Mouse (Mus musculus) thymus, adult 2 months (tissue): ENCODE results near the gene Gm20388. TPM values are rescaled to one million over a fixed set of nuclear protein-coding genes. Genes with fewer than 3 reads are reported as not detected.

Source experiments
- DNase-seq: peaks from one replicate; pipeline ENCODE4 v3.0.0; 2021
- H3K27ac ChIP-seq: fragments of 200-500 bp; 2 replicates; pipeline ENCODE4 v1.5.1; 2012; ENCODE audit warnings: low read length, control low read depth; ENCODE audit not compliant: control insufficient read depth, insufficient read depth
- H3K27me3 ChIP-seq: fragments of 200-500 bp; 2 replicates; pipeline ENCODE4 v1.6.1; 2012; ENCODE audit warnings: mild to moderate bottlenecking, low read length, moderate library complexity, mixed read lengths; ENCODE audit not compliant: control insufficient read depth, insufficient read depth
- H3K36me3 ChIP-seq: fragments of 200-500 bp; 2 replicates; pipeline ENCODE4 v1.6.1; 2012; ENCODE audit warnings: mild to moderate bottlenecking, low read length, moderate library complexity; ENCODE audit not compliant: control insufficient read depth, insufficient read depth
- H3K4me1 ChIP-seq: fragments of 200-500 bp; replicated peaks from 2 replicates; pipeline ENCODE4 v1.6.1; 2012; ENCODE audit warnings: low read length; ENCODE audit not compliant: control insufficient read depth, insufficient read depth
- H3K4me3 ChIP-seq: fragments of 200-500 bp; 2 replicates; pipeline ENCODE4 v1.5.1; 2012; ENCODE audit warnings: mild to moderate bottlenecking, low read length, control low read depth, moderate library complexity; ENCODE audit not compliant: control insufficient read depth, insufficient read depth
- CTCF ChIP-seq: fragments of 200-500 bp; IDR thresholded peaks from 2 replicates; pipeline ENCODE4 v1.5.1; 2012; ENCODE audit warnings: mild to moderate bottlenecking, control low read depth, low read length, moderate library complexity, borderline replicate concordance; ENCODE audit not compliant: control insufficient read depth, poor library complexity, insufficient read depth; ENCODE audit errors: extremely low read depth
- POLR2A ChIP-seq: fragments of 200-500 bp; IDR thresholded peaks from 2 replicates; pipeline ENCODE4 v1.6.1; 2012; ENCODE audit warnings: mild to moderate bottlenecking, low read length, control low read depth, moderate library complexity; ENCODE audit not compliant: control insufficient read depth, poor library complexity, insufficient read depth; ENCODE audit errors: extremely low read depth
- WGBS: fragments of 180-500 bp; shearing (Covaris S2); methylation state at CpG from one replicate; pipeline ENCODE4 v1.1.7; 2018; 5-methylcytosine and 5-hydroxymethylcytosine counted together
- polyA plus RNA-seq: library from polyadenylated mRNA; depleted of rRNA; stranded (reverse); fragments of >200 nt; gene quantifications from 2 replicates; pipeline ENCODE4 v1.2.3, GENCODE M21; 2012

The Gm20388 gene
- polyA plus RNA-seq, 1 experiment = 103 TPM

DNA sequence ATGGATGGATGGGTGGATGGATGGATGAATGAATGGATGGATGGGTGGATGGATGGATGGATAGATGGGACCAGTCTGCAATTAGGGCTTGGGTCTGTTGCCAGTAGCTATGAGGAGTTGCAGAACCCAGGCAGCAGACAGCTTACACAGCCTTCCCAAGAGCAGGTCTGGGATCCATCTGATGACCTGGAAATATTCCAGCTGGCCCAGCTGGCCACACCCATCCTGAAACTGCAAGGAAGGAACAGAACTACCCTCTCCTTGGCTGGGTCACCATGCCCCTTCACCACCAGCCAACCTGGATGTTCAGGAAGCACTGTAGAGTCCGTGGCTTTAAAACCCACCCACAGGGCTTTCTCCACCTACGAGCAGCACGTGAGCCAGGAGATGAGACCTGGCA is 2240.9 kb downstream of the Gm20388 start:
- Histone ChIP-seq H3K27me3 (no peaks in the 10 kb centered on the region), H3K4me1 (no peaks in the 10 kb centered on the region), H3K36me3 (no peaks in the 10 kb centered on the region), H3K4me3 (no peak overlapping the region), H3K27ac (no peak overlapping the region)
- no peak for DNase-seq
- TF ChIP-seq POLR2A (no peak), CTCF (no peak)
- 34% methylated on average over 3 of the region's 3 CpGs for WGBS

DNA sequence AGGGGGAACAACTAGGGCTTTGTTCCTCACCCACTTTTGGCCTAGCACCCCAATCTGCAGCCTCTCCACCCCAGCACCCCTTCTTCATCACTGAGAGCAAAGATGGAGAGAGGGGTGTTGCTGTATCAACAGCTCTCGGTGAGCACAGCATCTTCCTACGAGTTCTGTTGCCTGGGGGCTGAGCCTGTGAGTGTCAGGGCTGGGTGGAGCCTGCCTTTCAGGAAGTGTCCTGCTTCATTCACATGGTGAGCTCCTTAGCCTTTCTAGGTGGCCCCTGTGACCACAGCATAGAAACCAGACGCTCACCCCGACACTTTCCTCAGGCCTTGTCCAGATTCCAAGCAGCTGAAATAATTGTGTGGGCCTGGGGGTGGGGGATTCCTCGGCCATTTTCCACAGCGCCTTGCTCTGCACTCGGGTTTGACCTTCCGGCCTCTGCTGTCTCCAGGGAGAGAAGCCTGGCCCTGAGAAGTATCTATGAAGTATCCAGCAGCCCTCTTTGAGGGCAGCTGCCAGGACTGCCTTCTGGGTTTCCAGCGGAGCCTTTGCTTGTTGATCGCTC is 2244.5 kb downstream of the Gm20388 start:
- Histone ChIP-seq H3K4me1 (no peaks in the 10 kb centered on the region), H3K4me3 (no peak overlapping the region), H3K36me3 (no peaks in the 10 kb centered on the region), H3K27ac (no peak overlapping the region), H3K27me3 (no peaks in the 10 kb centered on the region)
- no peak for DNase-seq
- TF ChIP-seq CTCF (no peak), POLR2A (no peak)
- 66% methylated on average over 10 of the region's 10 CpGs for WGBS

DNA sequence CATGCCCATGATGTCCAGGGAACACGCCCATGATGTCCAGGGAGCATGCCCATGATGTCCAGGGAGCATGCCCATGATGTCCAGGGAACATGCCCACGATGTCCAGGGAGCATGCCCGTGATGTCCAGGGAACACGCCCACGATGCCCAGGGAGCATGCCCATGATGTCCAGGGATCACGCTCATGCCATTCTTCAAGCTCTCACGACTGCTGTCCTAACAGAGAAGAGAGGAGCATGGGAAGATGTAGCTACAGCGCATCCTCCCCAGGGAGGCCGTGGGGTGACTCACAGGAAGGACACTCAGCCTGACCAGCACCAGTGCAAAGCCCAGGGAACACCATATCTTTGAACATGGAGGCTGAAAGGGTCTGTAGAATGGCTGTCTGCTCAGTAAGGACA is 2245.3 kb downstream of the Gm20388 start:
- no peak for DNase-seq
- Histone ChIP-seq H3K36me3 (no peaks in the 10 kb centered on the region), H3K27ac (no peak overlapping the region), H3K27me3 (no peaks in the 10 kb centered on the region), H3K4me1 (no peaks in the 10 kb centered on the region), H3K4me3 (no peak overlapping the region)
- TF ChIP-seq CTCF (no peak), POLR2A (no peak)
- WGBS = 96% methylated on average over 9 of the region's 9 CpGs

DNA sequence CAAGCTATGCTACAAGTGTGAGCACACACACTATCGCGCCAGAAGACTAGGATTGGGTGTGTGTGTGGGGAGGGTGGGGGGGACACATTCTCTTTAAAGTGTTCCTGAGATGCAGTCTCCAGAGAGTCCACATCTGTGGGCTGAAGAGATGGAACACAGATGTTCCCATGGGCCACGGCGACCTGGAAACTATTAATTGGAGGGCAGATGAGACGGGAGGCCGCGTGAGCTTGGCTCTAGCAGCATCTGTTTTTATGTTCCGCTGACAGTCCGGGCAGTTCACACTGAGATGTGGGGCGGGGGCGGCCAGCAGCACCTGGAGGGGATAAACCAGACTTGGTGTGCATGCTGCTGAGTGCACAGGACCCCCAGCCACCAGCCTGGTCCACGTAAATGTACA is 2247.0 kb downstream of the Gm20388 start:
- no peak for DNase-seq
- no peak for TF ChIP-seq CTCF
- TF ChIP-seq POLR2A = no peak
- H3K36me3 ChIP-seq = no peaks in the 10 kb centered on the region
- H3K27me3 ChIP-seq = no peaks in the 10 kb centered on the region
- no peaks in the 10 kb centered on the region for H3K4me1 ChIP-seq
- WGBS = 96% methylated on average over 12 of the region's 12 CpGs
- H3K27ac ChIP-seq = no peak overlapping the region
- H3K4me3 ChIP-seq = no peak overlapping the region

DNA sequence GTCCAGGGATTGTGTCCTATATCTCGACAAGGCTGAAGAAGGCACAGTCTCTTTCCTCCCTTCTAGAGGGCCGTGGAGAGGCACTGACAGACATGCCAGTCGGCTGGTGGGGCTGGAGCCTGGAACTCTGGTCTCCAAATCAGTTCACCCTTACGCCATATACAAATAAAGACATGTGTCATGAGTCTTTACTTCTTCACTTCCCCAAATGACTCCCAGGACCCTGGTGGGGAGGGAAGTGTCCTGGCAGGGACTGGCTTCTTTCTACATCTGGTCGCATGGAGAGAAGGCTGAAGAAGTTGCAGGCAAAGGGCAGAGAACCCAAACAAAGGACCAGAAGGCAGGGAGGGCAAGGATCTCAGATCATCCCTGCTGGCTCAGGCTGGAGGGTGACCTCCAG is 2249.5 kb downstream of the Gm20388 start:
- Histone ChIP-seq H3K36me3 (no peaks in the 10 kb centered on the region), H3K4me3 (no peak overlapping the region), H3K4me1 (peaks cover 9% of the 10 kb centered on the region; the same call in 1 of the 2 replicates), H3K27ac (no peak overlapping the region), H3K27me3 (no peaks in the 10 kb centered on the region)
- TF ChIP-seq POLR2A = no peak
- no peak for TF ChIP-seq CTCF
- no peak for DNase-seq
- 79% methylated on average over 5 of the region's 5 CpGs for WGBS

DNA sequence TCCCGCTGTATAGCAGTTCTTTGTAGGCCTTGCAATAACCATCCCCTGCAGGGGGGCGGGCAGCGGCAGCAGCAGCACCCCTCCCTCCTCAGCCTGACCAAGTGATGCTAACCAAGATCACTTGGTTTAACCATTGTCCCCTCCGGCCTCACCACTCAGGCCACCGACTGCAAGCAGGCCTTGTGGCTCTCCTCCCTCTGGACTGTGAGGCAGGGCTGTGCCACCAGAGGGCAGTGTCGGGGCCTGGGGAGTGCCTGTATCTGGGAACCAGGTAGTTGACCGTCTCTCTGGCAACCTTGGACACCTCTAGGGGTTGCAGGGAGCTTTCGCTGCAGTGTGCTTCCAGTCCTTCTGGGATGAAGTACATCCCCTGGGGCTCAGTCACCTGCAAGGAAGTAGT is 2252.4 kb downstream of the Gm20388 start:
- peak; percentile 77 for DNase-seq
- peaks cover 9% of the 10 kb centered on the region; the same call in 1 of the 2 replicates for H3K4me1 ChIP-seq
- no peak overlapping the region for H3K27ac ChIP-seq
- no peaks in the 10 kb centered on the region for H3K27me3 ChIP-seq
- TF ChIP-seq POLR2A (no peak), CTCF (peak; percentile 91)
- H3K4me3 ChIP-seq = no peak overlapping the region
- H3K36me3 ChIP-seq = no peaks in the 10 kb centered on the region
- WGBS = 47% methylated on average over 8 of the region's 8 CpGs
